Mouse (Mus musculus) lung, adult 10 weeks (tissue): Measurements from ENCODE around the gene Sidt1. TPM values are rescaled to one million over a fixed set of nuclear protein-coding genes. Genes with fewer than 3 reads are reported as not detected.

Source experiments
- polyA plus RNA-seq: library from polyadenylated mRNA; stranded (reverse); fragments of 350-450 nt; fragmentation: Illumina TruSeq; extraction: RNeasy Lipid Tissue Mini Kit (QIAGEN cat#74804); gene quantifications from one replicate; pipeline ENCODE4 v1.2.3, GENCODE M21; 2014; ENCODE audit warnings: low read depth, low replicate concordance; ENCODE audit not compliant: insufficient read depth

Gene Sidt1
- polyA plus RNA-seq, result 1.6 TPM

DNA sequence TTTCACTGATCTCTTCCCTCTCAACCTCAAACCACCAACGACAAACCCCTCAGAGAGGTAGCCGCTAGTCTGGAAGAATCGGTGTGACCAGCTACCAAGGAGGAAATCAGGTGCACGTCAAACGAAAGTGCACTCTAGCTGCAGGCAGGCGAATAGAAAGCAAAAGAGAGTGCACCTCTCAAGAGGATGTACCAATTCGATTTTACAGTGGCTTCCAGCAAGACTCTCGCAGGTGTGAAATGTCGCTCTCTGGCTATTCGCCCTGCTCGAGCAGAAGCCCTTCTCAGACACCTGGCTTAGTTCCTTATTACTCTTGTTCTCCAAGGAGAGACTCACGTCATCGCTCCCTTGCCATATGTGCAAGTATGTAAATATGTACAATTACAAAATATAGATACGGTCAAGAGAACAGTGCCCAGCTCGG lies at the start of gene Sidt1:
Sidt1 (minus strand) TSS at position 336 of the 424 bp plus-strand sequence.

DNA sequence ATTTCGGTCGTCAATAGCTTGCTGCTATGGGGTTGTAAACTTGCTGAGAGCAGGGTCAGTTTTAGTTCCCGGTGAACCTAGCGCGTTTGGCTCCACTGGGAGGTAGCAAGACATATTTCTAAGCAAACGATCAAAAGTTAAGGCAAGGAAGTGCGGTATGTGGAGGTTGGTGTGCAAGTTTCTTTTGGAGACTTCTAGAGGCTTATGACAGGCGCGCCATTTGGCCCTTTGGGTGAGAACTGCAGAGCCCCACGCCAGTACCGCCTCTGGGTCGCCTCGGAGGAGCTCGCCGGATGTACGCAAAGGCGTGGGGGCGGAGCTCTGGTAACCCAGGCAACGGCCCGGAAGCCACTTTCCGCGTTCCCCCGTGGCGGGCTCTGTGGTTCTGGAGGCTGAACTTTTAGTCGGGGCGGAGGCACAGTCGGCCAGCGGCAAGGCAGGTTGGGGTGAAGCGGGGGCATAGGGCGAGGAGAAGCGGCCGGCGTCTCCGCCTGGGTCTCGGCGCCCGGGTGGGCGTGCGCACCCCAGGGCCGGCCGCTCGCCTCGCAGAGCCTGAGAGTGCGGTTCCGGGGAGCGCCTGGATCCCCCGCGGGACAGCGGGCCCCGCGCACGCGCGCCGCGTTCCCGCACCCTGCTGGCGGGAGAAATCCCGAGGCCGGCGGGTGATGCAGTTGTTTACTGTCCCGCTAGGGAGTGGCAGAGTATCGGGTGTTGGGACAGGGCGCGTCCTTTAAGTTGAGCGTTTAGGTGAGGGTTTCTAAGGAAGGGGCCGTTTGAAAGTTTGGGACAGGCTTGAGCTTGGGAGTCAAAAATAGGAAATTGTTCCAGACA lies 14.3 kb upstream of the Sidt1 start, which contains the start of gene Spice1:
Spice1 (plus strand) TSS at position 51 of the 831 bp plus-strand sequence.

Other genes with a start within 250 kb of the Sidt1 start
- 35.2 TPM for gene Atp6v1a, start 193.5 kb downstream of the Sidt1 start, polyA plus RNA-seq
- 24.0 TPM for gene Naa50, start 193.4 kb downstream of the Sidt1 start, polyA plus RNA-seq
- 3.3 TPM for gene Usf3, start 159.9 kb downstream of the Sidt1 start, polyA plus RNA-seq
- gene Spice1, start 13.9 kb upstream of the Sidt1 start, polyA plus RNA-seq, result 9.4 TPM
- 3.9 TPM for gene Cfap44, start 61.6 kb upstream of the Sidt1 start, polyA plus RNA-seq
- 8.1 TPM for gene Boc, start 225.7 kb upstream of the Sidt1 start, polyA plus RNA-seq